Mouse (Mus musculus): Measurements from ENCODE around the gene Nsun7.
"Not testable (repeated sequence)": the region's sequence is repeated elsewhere in the genome, so short reads cannot be mapped to it uniquely, and the experiment has no call there.

Gene Nsun7

GRCm38 (mm10) chr5:66259756-66260448, at the start of gene Nsun7:
TSS of gene Nsun7 (plus strand) at chr5:66259897.
- DNase-seq = peak; percentile 61

DNA sequence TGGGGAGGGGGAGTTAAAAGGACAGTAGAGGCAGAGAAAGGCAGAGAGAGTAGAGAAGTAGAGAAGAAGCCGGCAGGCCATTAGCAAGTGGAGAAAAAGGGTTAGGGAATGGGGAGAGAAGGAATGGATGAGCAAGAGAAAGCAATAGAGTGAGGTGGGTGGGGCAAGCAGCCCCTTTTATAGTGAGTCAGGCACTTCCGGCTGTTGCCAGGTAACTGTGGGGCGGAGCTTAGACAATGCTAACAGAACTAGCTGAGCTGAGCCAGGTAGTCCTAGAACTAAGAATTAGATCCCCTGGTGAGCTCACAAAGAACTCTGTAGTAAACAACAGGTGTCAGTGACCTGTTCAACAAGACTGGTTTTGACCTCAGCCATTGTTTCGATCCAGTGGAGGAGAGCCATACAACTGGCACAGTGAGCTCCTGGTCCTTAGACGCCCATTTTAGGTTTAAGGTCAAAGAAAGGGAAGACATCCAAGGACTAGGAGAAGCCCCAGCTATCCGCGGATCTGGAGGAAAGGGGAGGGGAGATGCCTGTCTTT, 45.2 kb upstream of the Nsun7 start:
- no peak for DNase-seq

- DNase-seq = no peak
These were observed 44.0 kb upstream of the Nsun7 start for GRCm38 (mm10) chr5:66215569-66216277.

- DNase-seq = no peak
These were observed 40.0 kb upstream of the Nsun7 start for GRCm38 (mm10) chr5:66219692-66220091.

DNA sequence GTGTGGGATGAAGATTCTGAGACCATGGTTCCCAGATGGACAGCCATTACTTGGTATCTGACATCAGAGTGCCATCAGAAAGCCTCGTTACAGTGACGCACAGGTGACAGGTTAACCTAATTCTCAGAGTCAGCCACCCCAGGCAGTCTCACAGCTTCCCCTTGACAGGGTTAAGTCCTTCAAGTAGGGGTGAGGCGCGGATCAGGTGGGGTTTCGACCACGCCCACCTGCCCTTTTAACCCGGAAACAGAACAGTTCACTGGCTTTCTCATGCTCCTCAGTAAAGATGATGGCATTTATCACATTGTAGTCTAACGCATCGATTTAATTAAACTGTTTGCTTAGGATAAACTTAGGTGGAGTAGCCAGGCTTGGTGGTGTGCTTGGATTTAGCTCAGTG, 39.1 kb upstream of the Nsun7 start:
- no peak for DNase-seq

DNA sequence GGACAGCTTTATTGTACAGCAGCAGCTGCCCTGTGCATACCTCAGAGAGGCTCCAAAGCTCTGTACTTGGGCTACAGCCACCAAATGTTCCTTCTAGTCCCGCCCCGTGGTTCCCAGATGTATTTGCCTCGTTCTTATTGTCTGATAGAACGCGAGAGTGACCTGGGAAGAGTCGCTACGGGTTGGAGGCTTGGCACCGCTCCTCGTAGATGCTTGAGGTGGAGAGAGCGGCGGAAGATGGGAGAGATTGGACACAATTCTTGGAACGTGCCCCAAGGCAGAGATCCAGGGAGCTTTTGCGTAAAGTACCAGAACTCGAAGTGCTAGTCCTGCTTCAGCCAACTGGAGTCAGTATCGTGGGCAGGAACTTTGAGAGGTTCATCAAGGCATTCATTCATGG, 36.8 kb upstream of the Nsun7 start:
- no peak for DNase-seq

- no peak for DNase-seq
These were observed 33.2 kb upstream of the Nsun7 start for GRCm38 (mm10) chr5:66226526-66226925.

DNA sequence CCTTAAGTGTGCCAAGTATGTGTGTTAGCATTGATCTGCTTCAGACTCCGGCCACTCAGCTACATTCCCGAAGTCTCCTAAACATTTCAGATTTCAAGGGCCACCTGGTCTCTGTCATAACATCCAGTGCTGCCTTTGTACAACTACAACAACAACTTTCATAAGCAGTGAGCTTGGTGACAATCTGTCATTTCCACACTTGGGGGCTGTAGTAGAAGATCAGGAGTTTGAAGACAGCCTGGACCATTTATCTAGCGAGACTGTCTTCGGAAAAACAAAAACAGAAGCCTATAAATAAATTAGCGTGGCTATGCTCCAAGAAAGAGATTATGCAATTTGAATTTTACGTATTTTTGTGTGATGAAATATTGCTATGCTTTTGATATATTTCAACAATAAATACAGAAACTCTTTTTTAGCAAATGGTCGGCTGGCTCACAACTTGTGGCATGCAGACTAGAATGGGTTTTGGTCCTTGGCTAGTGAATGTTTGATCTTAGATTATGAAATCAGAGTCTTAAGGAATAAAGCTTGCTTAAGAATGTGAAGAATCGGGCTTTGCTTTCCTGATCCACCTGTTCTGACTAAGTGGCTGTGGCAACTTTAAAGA, 27.9 kb upstream of the Nsun7 start:
- DNase-seq = no peak

GRCm38 (mm10) chr5:66232456-66232855, 27.2 kb upstream of the Nsun7 start:
- DNase-seq = no peak

DNA sequence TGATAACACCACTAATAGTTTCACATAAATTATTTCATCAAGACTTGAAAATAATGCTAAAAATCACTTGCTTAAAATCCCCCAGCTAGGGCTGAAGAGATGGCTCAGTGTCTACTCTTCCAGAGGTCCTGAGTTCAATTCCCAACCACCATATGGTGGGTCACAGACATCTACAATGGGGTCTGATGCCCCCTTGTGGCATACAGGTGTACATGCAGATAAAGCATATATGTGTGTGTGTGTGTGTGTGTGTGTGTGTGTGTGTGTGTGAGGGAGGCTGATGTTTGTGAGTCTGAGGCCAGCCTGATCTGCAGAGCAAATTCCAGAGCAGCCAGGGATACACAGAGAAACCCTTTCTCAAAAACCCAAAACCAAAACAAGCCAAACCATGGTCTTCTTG, 17.8 kb upstream of the Nsun7 start:
- peak; percentile 19 for DNase-seq

DNA sequence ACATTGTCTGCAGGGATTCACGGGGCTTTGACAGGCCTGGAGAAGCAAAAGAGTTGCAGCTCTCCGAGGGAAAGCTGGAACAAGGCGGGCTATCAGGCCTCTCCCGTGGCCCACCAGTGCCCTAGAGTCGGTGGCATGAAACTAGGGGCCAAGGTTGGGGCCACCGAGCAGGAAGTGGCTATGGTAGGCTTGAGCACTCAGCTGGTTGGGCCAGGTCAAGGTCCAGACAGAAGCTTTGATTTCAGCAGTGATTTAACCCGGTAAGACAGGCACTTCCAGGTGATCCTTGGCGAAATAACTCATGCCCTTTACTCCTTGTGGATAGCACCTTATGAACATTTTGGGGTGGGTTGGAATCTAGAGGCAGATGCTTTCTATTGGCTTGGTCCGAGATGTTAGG, 16.2 kb upstream of the Nsun7 start:
- no peak for DNase-seq

DNA sequence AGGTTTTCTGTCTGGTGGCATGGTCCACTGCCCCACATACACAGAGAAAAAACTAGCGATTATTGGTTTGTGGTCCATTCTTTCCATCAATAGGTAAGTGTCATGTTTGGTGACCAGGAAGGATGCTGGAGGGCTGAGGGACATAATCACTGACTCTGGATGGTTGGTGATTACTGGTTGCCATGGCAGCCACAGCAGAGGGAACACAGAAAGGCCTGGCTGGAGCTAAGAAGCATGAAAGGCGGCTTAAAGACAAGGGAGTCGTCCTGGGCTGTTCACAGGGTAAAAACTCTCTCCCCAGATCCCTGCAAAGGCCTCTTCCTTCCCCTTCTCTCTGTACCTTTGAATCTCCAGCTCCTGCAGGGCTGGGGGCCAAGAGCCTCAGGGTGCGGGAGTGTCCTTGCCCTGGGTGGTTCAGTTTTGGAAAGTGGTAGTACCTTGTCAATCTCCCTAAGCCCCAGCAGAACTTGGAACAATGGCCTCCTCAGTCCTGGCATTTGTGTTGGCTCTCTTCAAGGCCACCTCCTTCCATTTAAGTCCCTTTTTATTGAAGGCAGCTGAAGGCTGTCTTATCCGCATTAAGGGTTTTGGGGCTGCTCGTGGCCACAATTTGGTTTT, 15.5 kb upstream of the Nsun7 start:
- DNase-seq = no peak

DNA sequence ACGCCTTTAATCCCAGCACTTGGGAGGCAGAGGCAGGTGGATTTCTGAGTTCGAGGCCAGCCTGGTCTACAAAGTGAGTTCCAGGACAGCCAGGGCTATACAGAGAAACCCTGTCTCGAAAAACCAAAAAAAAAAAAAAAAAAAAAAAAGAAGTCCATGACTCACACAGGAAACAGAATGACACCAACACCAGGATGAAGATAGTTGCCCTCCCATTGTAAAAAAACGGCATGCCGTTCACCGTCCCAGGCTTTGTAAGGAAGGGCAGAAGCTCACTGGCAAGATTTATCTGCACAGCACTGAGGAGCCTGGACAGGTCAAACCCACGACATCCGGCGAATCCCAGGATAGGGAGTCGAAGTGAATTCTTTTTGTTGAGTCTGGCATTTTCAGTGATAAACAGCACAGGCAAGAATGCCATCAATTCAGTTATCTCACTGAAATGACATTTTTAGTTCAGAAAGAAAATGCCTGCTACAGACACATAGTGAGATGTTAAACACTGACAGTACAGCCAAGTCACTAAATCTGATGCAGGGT, 13.7 kb upstream of the Nsun7 start:
- DNase-seq = no peak

DNA sequence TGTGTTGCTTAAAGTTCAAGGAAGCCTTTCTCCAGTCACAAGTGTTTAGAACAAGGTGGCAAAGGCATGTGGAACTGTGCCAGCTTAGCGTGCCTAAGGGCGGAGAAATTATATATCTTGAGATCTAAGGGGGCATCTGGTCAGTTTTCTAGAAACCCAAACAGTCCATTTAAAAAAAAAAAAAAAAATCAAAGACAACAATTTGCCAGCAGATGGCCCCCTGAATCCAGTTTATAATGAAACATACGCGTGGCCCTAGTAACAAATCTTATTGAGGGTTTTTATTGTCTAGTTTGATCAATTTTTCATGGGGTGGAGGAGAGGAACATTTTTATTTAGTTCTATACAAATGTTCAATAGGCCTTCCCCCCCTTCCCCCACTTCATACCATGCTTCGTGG, 6.5 kb upstream of the Nsun7 start:
- DNase-seq = no peak

DNA sequence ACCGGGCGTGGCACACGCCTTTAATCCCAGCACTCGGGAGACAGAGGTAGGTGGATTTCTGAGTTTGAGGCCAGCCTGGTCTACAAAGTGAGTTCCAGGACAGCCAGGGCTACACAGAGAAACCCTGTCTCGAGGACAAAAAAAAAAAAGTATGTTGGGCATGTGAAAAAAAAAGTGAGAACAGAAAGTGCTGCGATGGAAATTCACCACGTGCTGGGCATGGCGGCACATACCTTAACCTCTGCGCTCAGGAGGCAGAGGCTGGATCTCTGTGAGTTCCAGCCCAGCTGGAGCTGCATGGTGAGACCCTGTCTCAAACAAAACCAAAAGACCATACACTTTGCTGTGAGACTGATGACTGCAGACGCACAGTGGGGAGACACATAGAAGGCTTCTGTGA, 4.7 kb upstream of the Nsun7 start:
- no peak for DNase-seq

GRCm38 (mm10) chr5:66259000-66259399, 697 bp upstream of the Nsun7 start:
- no peak for DNase-seq

DNA sequence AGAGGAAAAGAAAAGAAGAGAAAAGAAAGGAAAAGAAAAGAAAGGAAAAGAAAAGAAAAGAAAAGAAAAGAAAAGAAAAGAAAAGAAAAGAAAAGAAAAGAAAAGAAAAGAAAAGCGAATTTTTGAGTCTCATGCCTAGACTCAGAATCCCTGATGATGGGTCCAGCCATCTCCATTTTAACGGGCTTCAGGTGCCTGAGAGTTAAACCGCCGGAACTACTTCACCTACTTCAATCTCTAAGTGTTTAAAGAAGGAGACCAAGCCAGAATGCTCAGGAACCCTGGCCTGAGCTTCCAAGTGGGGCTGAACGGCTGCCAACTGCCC, 304 bp upstream of the Nsun7 start:
- DNase-seq = not testable (repeated sequence)

GRCm38 (mm10) chr5:66262475-66262874, 2.8 kb downstream of the Nsun7 start:
- no peak for DNase-seq

GRCm38 (mm10) chr5:66263398-66263797, 3.7 kb downstream of the Nsun7 start:
- DNase-seq = peak; percentile 19

- no peak for DNase-seq
These were observed 9.9 kb downstream of the Nsun7 start for GRCm38 (mm10) chr5:66269616-66270015.

GRCm38 (mm10) chr5:66271141-66271540, 11.4 kb downstream of the Nsun7 start:
- no peak for DNase-seq

DNA sequence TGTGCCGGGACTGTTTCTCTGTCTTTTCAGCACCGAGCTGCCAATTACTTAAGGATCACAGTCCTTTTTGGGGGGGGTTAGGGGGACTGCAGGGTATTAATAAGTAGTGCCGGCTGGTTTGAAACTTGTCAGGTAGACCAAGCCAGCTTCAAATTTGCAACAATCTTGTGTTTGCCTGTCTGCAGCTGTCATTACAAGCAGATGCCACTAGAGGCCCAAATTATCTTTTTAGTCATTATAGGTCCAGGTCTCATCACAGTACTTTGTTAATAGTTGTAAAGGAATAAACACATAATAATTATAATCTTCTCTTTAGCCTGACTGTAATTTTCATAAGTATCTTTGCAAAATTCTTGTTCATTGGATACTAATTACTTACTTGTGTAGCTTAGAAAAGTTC, 14.7 kb downstream of the Nsun7 start:
- no peak for DNase-seq

- no peak for DNase-seq
These were observed 20.0 kb downstream of the Nsun7 start for GRCm38 (mm10) chr5:66279650-66280049.
